Mouse (Mus musculus) c-Kit-positive CD71-positive TER-119-positive erythroid progenitor cells, embryonic 14.5 days (primary cell): ENCODE data around the gene Rictor.
"Not testable (repeated sequence)": the region's sequence is repeated elsewhere in the genome, so short reads cannot be mapped to it uniquely, and the experiment has no call there.

Experiments
- DNase-seq: peaks from one replicate; pipeline ENCODE4 v3.0.0-alpha.2; 2013; ENCODE audit warnings: low spot score

Rictor gene

GRCm38 (mm10) chr15:6739180-6739579 is 31.0 kb downstream of the Rictor start:
- no peak for DNase-seq

DNA sequence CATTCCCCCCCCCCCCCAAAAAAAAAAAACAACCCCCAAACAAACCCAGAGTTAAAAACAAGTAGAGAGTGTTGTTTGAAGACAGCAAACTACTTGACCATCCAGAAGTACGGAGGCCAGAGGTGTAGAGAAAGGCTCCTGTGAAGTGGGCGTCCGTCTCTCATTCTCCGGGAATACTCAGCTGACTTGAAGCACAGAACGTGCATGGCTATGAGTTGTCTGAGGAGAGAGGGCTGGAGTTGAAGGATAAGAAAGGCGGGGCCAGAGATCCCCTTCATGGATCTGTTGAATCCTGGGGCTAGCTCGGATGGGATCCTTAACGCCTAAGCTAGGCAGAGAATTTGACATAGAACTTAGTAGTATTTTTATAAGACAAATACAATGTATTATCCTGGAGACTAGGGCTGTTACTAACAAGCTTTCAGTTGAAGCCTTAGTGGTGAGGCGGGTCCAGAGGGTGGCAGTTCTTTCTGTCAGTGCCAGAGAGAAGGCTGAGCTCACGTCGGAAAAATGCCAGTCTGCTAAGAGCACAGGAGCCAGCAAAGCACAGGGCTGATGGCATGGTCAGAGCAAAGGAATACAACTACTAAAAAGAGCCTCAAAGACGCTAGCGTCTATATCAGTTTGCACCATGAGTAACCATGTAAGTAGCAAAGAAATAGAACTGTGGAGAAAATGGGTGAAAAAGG is 34.3 kb downstream of the Rictor start:
- DNase-seq = no peak

DNA sequence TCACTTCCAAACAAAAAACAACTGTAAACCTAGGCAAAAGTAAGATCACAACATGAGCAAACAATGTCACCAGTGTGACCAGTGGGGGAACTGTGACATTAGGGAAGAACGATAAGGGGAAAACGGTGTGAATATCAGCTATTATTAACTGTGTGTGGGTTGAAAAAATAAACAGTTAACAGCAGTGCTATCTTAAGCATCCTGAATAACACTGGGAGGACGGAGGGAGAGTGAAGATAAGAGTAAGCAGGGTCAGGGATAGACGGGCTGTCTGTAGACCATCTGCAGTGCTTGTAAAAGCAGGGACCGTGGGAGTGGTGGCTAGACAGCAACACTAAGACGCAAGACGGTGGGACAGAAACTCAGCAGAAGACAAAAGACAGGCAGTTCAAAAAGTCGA is 35.5 kb downstream of the Rictor start:
- DNase-seq = no peak

DNA sequence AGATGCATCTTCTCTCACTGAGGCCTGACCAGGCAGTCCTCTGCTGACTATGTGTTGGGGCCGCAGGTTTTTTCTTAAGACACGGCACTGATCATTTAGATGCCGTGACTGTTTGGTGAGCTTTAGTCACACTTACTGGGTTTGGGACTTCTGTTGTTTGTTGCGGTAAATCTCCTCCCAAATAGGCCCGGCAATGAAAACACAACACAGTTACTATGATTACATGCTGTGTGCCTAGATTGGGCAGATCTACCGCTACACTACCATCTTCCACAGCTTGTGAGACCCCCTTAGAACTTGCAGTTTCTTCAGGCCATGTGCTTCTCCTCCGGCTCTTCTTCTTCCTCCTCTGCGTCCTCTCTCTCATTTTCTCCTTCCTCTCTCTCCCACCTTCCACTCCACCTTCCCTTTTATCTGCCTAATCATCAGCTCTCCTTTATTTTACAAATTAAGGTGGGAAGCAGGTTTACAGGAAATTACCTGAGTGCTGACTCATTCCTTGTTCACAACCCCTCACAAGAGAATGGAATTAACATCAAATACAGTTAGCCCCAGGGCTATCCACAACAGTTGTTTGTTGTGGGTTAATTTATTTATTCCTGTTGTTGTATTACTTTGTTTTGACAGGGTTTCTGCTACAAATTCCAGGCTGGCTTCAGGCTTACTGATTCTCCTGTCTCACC is 38.3 kb downstream of the Rictor start:
- not testable (repeated sequence) for DNase-seq

- no peak for DNase-seq
Observed at GRCm38 (mm10) chr15:6747001-6747400, 38.8 kb downstream of the Rictor start.

- DNase-seq = no peak
Observed at GRCm38 (mm10) chr15:6754400-6754799, 46.2 kb downstream of the Rictor start.

DNA sequence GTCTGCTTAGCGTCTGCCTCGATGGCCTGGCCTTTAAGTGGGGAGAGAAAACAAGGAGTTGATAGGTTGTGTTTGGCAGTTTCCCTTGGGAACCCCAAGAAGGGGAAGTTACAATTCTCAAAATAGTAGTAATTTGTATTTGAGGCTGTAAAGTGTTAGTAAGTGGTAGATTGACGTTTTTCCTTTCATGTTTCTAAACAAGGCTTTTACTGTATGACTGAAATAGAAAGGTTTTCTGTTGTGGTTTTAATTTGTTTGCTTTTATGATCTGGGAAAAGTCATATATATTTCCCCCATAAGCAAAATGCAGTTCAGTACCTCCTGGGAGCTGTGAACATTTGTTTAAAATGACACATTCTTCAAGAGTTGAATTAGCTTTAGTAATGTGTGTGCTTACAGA is 64.1 kb downstream of the Rictor start:
- DNase-seq = no peak

GRCm38 (mm10) chr15:6786212-6786611 is 78.0 kb downstream of the Rictor start:
- DNase-seq = no peak

- DNase-seq = no peak
Observed at GRCm38 (mm10) chr15:6787236-6787635, 79.1 kb downstream of the Rictor start.

DNA sequence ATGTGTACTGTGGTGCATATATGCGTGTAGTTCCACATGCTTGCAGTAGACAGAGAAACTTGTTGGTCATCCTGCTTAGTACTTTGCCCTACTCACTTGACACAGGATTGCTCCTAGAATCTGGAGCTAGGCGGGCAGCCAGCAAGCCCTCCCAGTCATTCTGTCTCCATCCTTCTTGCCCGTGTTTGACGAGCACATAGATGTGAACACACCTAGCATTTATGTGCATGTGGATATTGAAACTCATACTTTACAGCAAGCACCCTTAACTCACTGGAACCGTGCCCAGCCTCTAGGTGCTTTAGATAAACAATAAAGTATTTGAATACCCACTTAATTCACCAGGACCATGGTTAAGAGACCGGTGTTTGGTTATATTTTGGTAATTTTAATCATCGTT is 81.8 kb downstream of the Rictor start:
- DNase-seq = no peak

DNA sequence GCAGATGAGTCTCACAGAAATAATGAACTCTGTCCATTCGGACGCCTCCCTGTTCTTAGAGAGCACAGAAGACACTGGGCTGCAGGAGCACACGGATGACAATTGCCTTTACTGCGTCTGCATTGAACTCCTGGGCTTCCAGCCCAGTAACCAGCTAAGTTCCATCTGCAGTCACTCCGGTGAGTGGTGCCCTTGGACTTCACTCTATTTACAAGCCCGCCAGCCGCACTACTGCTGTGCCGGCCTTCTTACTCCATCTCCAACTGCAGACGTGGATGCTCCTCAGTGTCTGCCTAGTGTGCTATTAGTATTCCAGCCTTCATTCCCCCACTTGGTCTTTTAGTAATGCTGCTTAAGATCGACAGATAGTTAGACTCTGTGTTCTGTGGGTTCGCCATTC is 83.5 kb downstream of the Rictor start:
- DNase-seq = no peak

GRCm38 (mm10) chr15:6792846-6793245 is 84.7 kb downstream of the Rictor start:
- no peak for DNase-seq

DNA sequence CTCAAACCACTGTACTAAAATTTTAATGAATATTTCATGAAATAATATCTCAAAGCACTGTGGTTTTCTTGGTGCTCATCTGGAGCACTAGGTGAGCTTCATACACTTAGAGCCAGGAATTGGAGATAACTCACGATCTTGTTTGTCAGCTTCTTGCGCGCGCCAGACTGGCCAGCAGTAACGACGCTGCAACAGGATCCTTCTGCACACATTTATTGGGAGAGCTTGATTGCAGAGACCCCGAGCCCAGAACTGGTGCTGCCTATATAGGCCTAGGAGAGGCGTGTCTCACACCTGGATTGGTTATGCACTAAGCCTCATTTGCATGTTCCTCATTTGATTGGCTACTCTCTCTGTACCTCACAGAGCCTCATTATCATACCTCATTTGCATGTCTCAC is 93.0 kb downstream of the Rictor start:
- not testable (repeated sequence) for DNase-seq

GRCm38 (mm10) chr15:6815807-6816206 is 107.6 kb downstream of the Rictor start:
- no peak for DNase-seq

DNA sequence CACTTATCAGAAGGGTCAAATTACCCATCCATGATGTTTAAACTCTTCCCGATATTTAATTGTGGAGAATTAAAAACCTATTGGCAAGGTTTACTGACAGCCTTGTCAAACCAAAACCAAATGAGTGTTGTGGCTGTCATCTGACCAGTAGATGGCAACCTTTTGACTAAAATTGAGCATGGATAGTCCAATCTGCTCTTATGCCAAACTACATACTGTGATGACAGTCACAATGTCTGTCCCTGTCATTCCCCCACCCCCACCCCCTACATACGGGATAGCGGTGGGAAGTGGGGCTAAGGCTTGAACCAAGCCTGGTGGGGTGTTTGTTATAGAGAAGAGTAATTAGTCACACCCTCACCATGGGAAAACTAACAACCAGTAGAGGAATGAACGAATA is 132.0 kb downstream of the Rictor start:
- no peak for DNase-seq

- DNase-seq = no peak
Observed at GRCm38 (mm10) chr15:6849851-6850250, 141.7 kb downstream of the Rictor start.
